Comparison of ENCODE assay signal across 8 mouse cellular contexts in genomic region chr1:88658290-88658857, GRCm38 (mm10). TPM values are rescaled to one million over a fixed set of nuclear protein-coding genes. Genes with fewer than 3 reads are reported as not detected.
DNase-seq lines count a peak whose midpoint lies in the region; ATAC-seq lines count a peak whose summit lies in the region.

No protein-coding gene starts in this region.

- peak; percentile 58 for DNase-seq in layer of hippocampus, adult 11-12 months (ENCODE audit: low spot score)
- no peak for DNase-seq in layer of hippocampus, adult 9-10 months (ENCODE audit: low spot score)
- DNase-seq in forebrain, embryonic 11.5 days (ENCODE audit: low spot score) = no peak
- peak; percentile 58 to 73 for DNase-seq in heart, postnatal 14 days
- DNase-seq in left cerebral cortex, postnatal 4 days = peak; percentile 64
- DNase-seq in skeletal muscle tissue, adult 2 months (ENCODE audit: low read depth, low spot score) = peak; percentile 13
- DNase-seq in urinary bladder, postnatal 14 days (ENCODE audit: low spot score) = no peak

- no peak overlapping the region for H3K4me3 ChIP-seq in forebrain, embryonic 11.5 days (ENCODE audit: low read depth, low read length)

- H3K36me3 ChIP-seq in forebrain, embryonic 11.5 days (ENCODE audit: control insufficient read depth, insufficient read depth, low read length) = no peaks in the 10 kb centered on the region

- no peaks in the 10 kb centered on the region; the same call in 1 of the 2 replicates for H3K4me1 ChIP-seq in forebrain, embryonic 11.5 days (replicated peaks; ENCODE audit: control insufficient read depth, insufficient read depth, low read length)

- H3K9me3 ChIP-seq in forebrain, embryonic 11.5 days (ENCODE audit: control insufficient read depth, low read length) = no peaks in the 10 kb centered on the region

- 0 out of 2 replicates have a peak overlapping the region, but pooled peaks have one; percentile 1 for H3K27ac ChIP-seq in forebrain, embryonic 11.5 days (ENCODE audit: low read depth, low read length)

- no peaks in the 10 kb centered on the region for H3K27me3 ChIP-seq in forebrain, embryonic 11.5 days (ENCODE audit: control insufficient read depth, insufficient read depth, low read length)

- H3K4me2 ChIP-seq in forebrain, embryonic 11.5 days (ENCODE audit: low read depth, low read length, severe bottlenecking) = peak overlapping the region; percentile 1; the same call in 1 of the 2 replicates

- ATAC-seq in forebrain, embryonic 11.5 days (replicated peaks; ENCODE audit: low FRiP score) = no peak
- ATAC-seq in erythroid progenitor cell, adult 5-6 weeks (replicated peaks; ENCODE audit: low FRiP score, poor library complexity, severe bottlenecking) = no peak

- intact Hi-C loops in heart, postnatal 14 days (cut with DNase I) = loop anchor here (2.0 kb wide), 1 partner anchor 42 kb away; no protein-coding TSS in a partner anchor
- intact Hi-C loops in left cerebral cortex, postnatal 4 days (cut with DNase I) = no loop called here

- WGBS in forebrain, embryonic 11.5 days = 52% methylated on average over 6 of the region's 6 CpGs

- no peak overlapping the region for H3K9ac ChIP-seq in forebrain, embryonic 11.5 days (ENCODE audit: low read length)

RNA-seq across cellular contexts. Expression of gene Arl4c, which starts 43.6 kb away (rescaled TPM):
- polyA plus RNA-seq in forebrain, embryonic 11.5 days (2014; fragmentation: Nextera tagmentation; extraction: Ambion mirVana) = 9.2 and 13.3 TPM in 2 replicates
- 1 to 10 TPM; 7.8 to 8.8 TPM for total RNA-seq in heart, postnatal 14 days (2021)
- 10 to 100 TPM; 82.8 to 83.3 TPM for total RNA-seq in left cerebral cortex, postnatal 4 days (2021)
- 2.9 and 4.0 TPM in 2 replicates for total RNA-seq in erythroid progenitor cell, adult 5-6 weeks (2015; ENCODE audit: low replicate concordance)
- 2.6 and 4.7 TPM in 2 replicates for total RNA-seq in erythroid progenitor cell, adult 5-6 weeks (2017; ENCODE audit: low replicate concordance)

Comparison
In these comparisons a context has a peak if more than half of its experiments do, and no peak if none do; other contexts are left out.
1. DNase-seq: peak in layer of hippocampus, adult 11-12 months (single experiment), heart, postnatal 14 days (2 of 2), left cerebral cortex, postnatal 4 days (single experiment) and skeletal muscle tissue, adult 2 months (single experiment); none in layer of hippocampus, adult 9-10 months (single experiment), forebrain, embryonic 11.5 days (single experiment) and urinary bladder, postnatal 14 days (single experiment).
2. RNA of gene Arl4c, which starts 43.6 kb away (total RNA-seq): 82.8 to 83.3 TPM in left cerebral cortex, postnatal 4 days; 7.8 to 8.8 TPM in heart, postnatal 14 days and 2.6 to 4.7 TPM in erythroid progenitor cell, adult 5-6 weeks; every median in the first group is over 4 times any median in the second.